Mouse (Mus musculus) embryo, embryonic 10.5 days (tissue): Measurements from ENCODE around the gene Tecta.

ENCODE experiments used
- DNase-seq: peaks from one replicate; pipeline ENCODE4 v3.0.0-alpha.2; 2015; ENCODE audit warnings: low spot score

The Tecta gene

GRCm38 (mm10) chr9:42387038-42387437 lies 12.7 kb downstream of the Tecta start:
- no peak for DNase-seq

DNA sequence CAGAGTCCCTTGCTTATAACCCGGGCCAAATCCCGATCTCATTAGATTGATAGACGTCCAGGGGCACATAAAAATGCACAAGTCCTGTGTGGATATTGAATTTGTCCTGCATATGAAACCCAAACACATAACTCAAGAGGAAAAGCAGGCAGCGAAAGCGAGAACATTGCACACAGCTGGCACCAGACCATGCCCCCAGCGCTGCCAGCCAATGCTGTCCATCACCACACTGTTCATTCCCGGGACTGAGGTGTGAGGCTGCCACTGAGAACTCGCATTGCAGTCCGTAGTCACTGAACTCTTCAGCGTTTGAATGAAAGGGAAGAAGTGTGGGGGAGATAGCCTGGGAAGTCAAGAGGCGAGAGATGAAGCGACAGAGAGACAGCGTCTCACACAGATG lies 14.1 kb downstream of the Tecta start:
- DNase-seq: no peak

GRCm38 (mm10) chr9:42382628-42383347 lies 16.9 kb downstream of the Tecta start:
- no peak for DNase-seq

DNA sequence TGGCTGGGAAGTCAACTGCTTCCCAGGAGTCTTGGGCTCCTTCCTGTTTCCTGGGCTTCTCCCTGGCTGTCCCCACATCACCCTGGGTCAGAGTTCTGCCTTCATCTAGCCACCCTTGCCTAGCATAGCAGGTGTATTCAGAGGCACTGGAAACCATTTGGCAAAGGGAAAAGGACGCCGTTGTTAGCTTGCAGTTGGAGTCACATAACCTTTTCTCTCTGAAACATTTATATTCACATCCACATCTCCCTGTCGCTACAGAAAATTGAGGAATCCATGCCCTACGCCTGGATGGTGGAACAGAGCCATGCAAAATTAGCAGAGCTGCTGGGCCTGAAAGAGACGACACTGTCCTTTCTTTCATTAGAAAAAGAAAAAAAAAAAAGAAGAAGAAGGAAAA lies 17.7 kb downstream of the Tecta start:
- no peak for DNase-seq

DNA sequence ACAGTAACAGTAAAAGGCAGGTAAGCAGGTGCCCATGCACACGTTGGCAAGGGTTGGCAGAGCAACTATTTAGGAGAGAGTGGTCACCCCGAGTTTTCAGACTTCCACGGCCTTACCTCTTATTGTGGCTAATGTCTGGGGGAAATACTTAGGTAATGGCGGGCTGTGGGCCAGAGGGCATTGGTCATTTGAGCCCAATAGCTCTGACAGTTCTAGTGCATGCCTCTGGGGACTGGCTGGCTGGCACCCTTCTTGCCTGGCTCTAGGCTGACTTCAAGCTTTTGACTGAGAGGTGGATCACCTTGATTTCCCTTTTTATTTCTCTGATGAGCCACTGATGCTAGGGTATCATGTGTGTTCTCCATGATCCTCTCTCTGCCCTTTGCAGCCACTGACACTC lies 21.7 kb downstream of the Tecta start:
- DNase-seq: no peak

- DNase-seq: no peak
These were observed 22.1 kb downstream of the Tecta start for GRCm38 (mm10) chr9:42377656-42378055.

- DNase-seq: no peak
These were observed 27.9 kb downstream of the Tecta start for GRCm38 (mm10) chr9:42371670-42372368.

GRCm38 (mm10) chr9:42357585-42357984 lies 42.1 kb downstream of the Tecta start:
- peak; percentile 28 for DNase-seq

GRCm38 (mm10) chr9:42354871-42355270 lies 44.9 kb downstream of the Tecta start:
- DNase-seq: peak; percentile 11

DNA sequence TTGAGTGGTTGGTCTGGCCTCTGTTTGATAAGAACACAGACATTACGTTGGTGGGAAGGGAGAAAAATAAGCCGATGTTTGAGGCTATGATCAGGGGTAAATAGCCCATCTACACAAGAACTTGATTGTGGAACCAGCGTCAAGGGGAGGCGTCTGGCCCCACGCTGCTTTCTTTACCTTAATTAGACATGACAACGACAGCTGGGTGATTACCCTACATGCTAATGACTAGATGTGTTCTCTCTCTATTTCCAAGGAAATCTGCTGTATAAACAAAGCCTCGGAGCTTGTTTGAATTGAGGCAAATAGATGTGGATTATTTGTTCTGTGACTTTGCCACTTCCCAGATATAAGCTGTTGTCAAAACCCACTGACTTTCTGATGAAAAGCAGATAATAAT lies 49.9 kb downstream of the Tecta start:
- DNase-seq: no peak

- no peak for DNase-seq
These were observed 53.4 kb downstream of the Tecta start for GRCm38 (mm10) chr9:42346297-42346696.

DNA sequence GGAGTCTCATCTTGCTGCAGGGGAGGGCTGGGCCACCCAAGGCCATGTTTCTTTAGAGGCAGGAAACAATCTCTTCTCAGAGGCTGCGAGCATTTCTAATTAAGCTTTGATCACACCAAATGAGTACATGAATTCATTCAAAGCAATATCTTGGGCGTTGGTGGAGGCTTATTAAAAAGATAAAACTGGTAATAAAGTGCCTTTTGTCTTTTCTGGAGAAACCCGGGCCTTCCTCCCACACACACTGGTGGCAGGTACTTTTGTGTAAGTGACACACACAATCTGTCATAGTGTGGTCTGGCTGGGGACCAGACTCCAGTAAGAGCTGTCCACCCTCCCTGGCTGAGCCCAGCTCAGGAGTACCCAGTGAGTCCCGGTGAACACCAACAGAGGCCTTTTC lies 60.6 kb downstream of the Tecta start:
- DNase-seq: no peak

DNA sequence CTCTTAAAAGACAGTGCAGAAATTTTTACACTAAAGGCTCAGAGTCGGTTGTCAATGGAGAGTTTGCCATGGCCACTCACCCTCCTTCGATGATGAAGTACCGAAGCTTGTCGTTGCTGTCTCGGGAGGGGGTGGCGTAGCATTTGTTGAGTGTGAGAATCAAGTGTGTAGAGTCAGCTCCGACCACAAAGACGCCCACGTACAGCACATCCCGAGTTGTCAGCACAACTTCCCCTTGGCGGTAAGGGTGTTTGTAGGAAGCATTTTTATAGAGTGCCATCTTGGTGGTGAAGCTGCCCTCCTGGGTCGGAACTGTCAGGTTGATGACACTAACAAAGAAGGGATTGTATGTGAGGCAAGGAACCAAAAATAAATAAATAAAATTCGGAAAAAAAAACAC lies 62.7 kb downstream of the Tecta start:
- DNase-seq: no peak

- no peak for DNase-seq
These were observed 63.2 kb downstream of the Tecta start for GRCm38 (mm10) chr9:42336575-42336974.

DNA sequence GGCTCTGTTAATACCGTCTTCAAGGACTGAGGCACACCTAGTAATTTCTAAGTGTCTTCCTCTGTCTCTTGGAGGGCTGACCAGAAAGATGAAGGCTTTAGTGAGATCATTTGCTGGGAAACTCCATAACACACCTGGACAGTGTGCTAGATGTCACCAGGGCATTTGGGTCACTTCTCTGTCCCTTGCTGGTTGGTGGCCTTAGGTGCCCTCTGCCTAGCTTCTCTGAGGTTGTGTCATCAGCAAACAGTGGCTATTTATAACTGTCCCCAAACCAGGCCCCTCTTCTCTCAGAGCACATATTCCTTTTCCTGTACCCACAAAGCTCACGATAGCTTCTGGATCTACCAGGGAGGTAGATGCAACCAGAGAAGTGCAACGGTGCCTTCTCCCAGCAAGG lies 64.8 kb downstream of the Tecta start:
- DNase-seq: no peak

DNA sequence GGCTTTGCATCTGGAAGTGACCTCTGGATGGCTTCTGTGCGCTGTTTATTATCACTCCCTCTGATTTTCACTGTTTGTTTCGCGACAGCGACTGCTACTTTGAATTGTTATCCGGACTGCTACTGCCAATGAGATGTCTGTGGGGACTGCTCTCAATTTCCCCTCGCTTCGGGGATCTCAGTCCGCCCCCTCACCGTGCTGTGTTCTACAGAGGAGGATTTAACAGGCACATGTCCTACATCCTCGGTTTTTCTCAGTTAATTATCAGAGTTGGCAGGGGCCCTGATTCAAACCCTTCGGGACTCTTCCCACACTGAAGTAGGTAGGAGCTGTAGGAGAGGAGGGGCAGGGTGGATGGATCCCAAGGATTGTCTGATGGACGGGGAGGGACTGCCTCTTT lies 67.0 kb downstream of the Tecta start:
- DNase-seq: no peak

GRCm38 (mm10) chr9:42331341-42331740 lies 68.4 kb downstream of the Tecta start:
- DNase-seq: no peak

- DNase-seq: no peak
These were observed 70.0 kb downstream of the Tecta start for GRCm38 (mm10) chr9:42329753-42330152.

GRCm38 (mm10) chr9:42326688-42327440 lies 72.9 kb downstream of the Tecta start:
- DNase-seq: peak; percentile 89

DNA sequence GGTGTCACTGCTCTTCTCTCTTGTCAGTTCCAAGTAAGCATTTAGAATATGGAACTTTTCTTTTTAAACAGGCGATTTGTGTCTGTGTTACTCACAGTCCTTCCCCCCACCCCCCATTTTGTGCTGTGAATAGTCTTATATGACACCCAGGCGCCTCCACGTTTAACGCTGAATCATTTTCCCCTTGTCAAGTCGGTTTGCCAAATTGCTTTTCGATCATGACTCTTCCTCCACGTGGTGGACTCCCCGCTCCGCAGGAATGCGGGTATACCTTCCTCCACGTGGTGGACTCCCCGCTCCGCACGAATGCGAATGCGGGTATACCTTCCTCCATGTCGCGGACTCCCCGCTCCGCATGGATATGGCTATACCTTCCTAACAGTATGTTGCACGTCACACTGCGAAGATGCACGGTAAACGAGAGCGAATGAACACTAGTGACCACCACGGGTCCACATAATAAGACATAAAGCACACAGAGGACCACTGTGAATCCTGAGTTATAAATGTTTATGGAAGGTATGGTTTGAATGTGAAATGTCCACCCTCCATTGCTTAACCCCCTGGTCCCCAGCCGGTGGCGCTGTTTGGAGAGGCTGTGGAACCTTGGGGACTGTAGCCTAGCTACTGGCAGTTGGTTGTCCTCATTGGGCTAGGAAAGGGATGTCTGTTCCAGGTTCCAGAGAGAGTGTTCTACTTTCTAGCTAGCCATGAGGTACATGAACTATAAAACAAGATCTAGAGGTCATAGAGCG lies 74.9 kb downstream of the Tecta start:
- DNase-seq: peak; percentile 15

DNA sequence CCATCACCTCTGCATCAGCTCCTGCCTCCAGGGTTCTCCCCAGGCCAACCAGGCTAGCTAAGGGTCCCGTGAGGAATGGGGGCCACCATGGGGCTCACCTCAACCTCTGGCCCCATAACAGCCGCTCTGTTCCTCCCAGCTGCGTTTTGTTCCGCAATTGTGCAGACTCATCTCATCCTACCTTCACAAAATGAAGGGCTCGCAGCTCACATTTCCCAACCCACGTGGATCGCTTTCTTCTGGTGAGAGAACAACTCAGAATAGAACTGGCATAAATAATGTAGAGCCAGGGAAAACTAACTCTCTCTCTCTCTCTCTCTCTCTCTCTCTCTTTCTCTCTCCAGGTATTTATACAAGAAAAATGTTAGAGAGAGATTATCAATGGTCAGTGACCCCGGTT lies 76.5 kb downstream of the Tecta start:
- DNase-seq: no peak

- no peak for DNase-seq
These were observed 78.3 kb downstream of the Tecta start for GRCm38 (mm10) chr9:42321442-42321841.
